Mouse (Mus musculus) hindbrain, embryonic 10.5 days (tissue): ENCODE measurements around the gene Ncapg. TPM values are rescaled to one million over a fixed set of nuclear protein-coding genes. Genes with fewer than 3 reads are reported as not detected.
"Not testable (repeated sequence)": the region's sequence is repeated elsewhere in the genome, so short reads cannot be mapped to it uniquely, and the experiment has no call there.

Experiments
- DNase-seq: peaks from one replicate; pipeline ENCODE4 v3.0.0-alpha.2; 2017; ENCODE audit warnings: low spot score
- H3K27ac ChIP-seq: fragments of 300-500 bp; sonication (generic); 2 replicates; pipeline ENCODE4 v1.5.1; 2016; ENCODE audit warnings: mild to moderate bottlenecking, moderate library complexity
- H3K27me3 ChIP-seq: fragments of 300-500 bp; sonication (generic); 2 replicates; pipeline ENCODE4 v1.6.1; 2016; ENCODE audit warnings: mild to moderate bottlenecking; ENCODE audit not compliant: poor library complexity, insufficient read depth, severe bottlenecking
- H3K36me3 ChIP-seq: fragments of 300-500 bp; sonication (generic); 2 replicates; pipeline ENCODE4 v1.6.1; 2016; ENCODE audit warnings: mild to moderate bottlenecking, moderate library complexity
- H3K4me1 ChIP-seq: fragments of 300-500 bp; sonication (generic); replicated peaks from 2 replicates; pipeline ENCODE4 v1.6.1; 2016; ENCODE audit warnings: mild to moderate bottlenecking
- H3K4me3 ChIP-seq: fragments of 300-500 bp; sonication (generic); 2 replicates; pipeline ENCODE4 v1.5.1; 2016; ENCODE audit warnings: mild to moderate bottlenecking, moderate library complexity
- H3K9me3 ChIP-seq: fragments of 300-500 bp; sonication (generic); 2 replicates; pipeline ENCODE4 v1.6.1; 2016; ENCODE audit warnings: mild to moderate bottlenecking, moderate library complexity
- WGBS: fragments of 180-500 bp; shearing (Covaris S2); methylation state at CpG from one replicate; pipeline ENCODE4 v1.1.7; 2016; 5-methylcytosine and 5-hydroxymethylcytosine counted together
- polyA plus RNA-seq: library from polyadenylated mRNA; unstranded; fragments of >200 nt; fragmentation: Nextera tagmentation; extraction: Ambion mirVana; gene quantifications from 2 replicates; pipeline ENCODE4 v1.2.1, GENCODE M21; 2016

Gene Ncapg
- 47.3 and 65.5 TPM in 2 replicates for polyA plus RNA-seq

DNA sequence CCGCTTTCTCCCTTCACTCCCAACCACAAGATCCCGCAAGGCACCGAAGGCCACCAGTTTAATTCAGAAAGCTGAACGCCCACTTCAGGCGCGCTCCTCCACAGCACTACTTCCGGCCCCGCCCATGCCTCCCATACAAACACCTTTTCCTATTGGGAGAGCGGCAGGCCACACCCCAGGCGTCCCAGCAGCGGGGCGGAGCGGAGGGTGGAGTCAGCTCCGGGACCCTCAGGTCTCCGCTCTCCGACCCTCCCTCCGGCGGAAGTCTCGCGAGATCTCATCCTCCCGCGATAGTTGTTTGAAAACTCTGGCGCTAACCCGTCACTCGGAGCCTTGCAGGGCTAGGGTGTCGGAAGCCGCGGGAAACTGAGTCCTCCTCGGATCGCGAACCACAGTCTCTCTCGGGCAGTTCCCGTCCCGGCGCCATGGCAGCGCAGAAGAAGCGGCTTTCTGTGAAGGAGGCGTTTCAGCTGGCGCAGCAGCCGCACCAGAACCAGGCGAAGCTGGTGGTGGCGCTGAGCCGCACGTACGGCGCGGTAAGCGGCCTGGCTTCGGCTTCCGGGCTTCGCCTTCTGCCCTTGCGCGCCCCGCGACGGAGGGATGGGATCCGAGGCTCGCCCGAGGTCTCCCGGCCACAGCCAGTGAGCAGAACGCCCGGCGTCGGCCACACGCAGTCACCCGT lies at the start of gene Ncapg:
Gene Ncapg (plus strand): TSS at position 322 of the 682 bp plus-strand sequence.
- H3K27ac ChIP-seq = peak within 1 kb of the TSS; percentile 96
- peaks cover 14% of the 10 kb centered on the region for H3K36me3 ChIP-seq
- H3K4me3 ChIP-seq = peak within 1 kb of the TSS; percentile 86
- H3K27me3 ChIP-seq = no peaks in the 10 kb centered on the region
- DNase-seq = peak; percentile 100
- H3K9me3 ChIP-seq = no peaks in the 10 kb centered on the region
- WGBS = under 1% methylated on average over 66 of the region's 66 CpGs
- H3K4me1 ChIP-seq = peaks cover 16% of the 10 kb centered on the region

GRCm38 (mm10) chr5:45621511-45621910 lies 48.2 kb upstream of the Ncapg start:
- H3K27ac ChIP-seq = no peak overlapping the region
- no peak overlapping the region for H3K4me3 ChIP-seq
- H3K4me1 ChIP-seq = no peaks in the 10 kb centered on the region
- DNase-seq = no peak
- H3K9me3 ChIP-seq = peaks cover 23% of the 10 kb centered on the region; the same call in 1 of the 2 replicates
- 43% methylated on average over 3 of the region's 3 CpGs for WGBS
- no peaks in the 10 kb centered on the region for H3K36me3 ChIP-seq
- no peaks in the 10 kb centered on the region for H3K27me3 ChIP-seq

- Histone ChIP-seq H3K36me3 (no peaks in the 10 kb centered on the region), H3K4me1 (no peaks in the 10 kb centered on the region), H3K9me3 (peaks cover 22% of the 10 kb centered on the region; the same call in 1 of the 2 replicates), H3K27me3 (no peaks in the 10 kb centered on the region), H3K4me3 (no peak overlapping the region), H3K27ac (no peak overlapping the region)
- DNase-seq = no peak
- 95% methylated on average over 1 of the region's 1 CpGs for WGBS
Observed at GRCm38 (mm10) chr5:45627771-45628170, 41.9 kb upstream of the Ncapg start.

DNA sequence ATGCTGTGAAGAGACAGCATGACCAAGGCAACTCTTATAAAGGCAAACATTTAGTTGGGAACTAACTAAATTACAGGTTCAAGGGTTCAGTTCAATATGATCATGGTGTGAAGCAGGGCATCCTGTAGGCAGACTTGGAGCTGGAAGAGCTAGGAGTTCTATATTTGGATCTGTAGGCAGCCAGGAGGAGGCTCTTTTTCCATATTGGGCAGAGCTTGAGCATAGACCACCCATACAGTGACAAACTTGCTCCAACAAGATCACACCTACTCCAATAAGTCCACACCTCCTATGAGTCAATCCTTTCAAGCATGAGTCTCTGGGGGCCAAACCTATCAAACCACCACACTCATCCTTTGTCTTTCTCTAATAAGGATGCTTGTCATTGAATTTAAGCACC lies 40.2 kb upstream of the Ncapg start:
- Histone ChIP-seq H3K4me1 (no peaks in the 10 kb centered on the region), H3K36me3 (no peaks in the 10 kb centered on the region), H3K4me3 (no peak overlapping the region), H3K27me3 (no peaks in the 10 kb centered on the region), H3K9me3 (0 out of 2 replicates have a peak, but pooled peaks cover 10% of the 10 kb centered on the region), H3K27ac (no peak overlapping the region)
- no peak for DNase-seq

DNA sequence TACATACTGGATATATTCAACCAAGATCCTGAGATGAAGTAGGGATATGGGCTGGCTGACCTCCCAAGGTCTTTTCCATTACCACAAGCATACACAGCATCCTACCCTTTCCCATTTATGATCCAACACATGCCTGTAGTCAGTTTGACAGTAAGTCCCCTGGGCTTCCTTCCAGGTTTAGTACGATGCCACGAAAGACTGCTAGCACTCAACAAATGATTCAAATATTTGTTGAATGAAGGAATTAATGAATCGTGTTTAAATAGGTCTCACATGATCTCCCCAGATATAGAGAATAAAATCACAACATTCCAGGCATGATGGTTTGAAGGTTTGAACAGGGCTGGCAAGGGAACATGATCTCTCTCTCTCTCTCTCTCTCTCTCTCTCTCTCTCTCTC lies 31.3 kb upstream of the Ncapg start:
- H3K4me3 ChIP-seq = peak overlapping the region; percentile 68; the same call in 1 of the 2 replicates
- H3K9me3 ChIP-seq = no peaks in the 10 kb centered on the region
- WGBS = 74% methylated on average over 3 of the region's 3 CpGs
- H3K27me3 ChIP-seq = peaks cover 36% of the 10 kb centered on the region
- H3K4me1 ChIP-seq = peaks cover 12% of the 10 kb centered on the region
- no peak overlapping the region for H3K27ac ChIP-seq
- no peak for DNase-seq
- H3K36me3 ChIP-seq = no peaks in the 10 kb centered on the region

DNA sequence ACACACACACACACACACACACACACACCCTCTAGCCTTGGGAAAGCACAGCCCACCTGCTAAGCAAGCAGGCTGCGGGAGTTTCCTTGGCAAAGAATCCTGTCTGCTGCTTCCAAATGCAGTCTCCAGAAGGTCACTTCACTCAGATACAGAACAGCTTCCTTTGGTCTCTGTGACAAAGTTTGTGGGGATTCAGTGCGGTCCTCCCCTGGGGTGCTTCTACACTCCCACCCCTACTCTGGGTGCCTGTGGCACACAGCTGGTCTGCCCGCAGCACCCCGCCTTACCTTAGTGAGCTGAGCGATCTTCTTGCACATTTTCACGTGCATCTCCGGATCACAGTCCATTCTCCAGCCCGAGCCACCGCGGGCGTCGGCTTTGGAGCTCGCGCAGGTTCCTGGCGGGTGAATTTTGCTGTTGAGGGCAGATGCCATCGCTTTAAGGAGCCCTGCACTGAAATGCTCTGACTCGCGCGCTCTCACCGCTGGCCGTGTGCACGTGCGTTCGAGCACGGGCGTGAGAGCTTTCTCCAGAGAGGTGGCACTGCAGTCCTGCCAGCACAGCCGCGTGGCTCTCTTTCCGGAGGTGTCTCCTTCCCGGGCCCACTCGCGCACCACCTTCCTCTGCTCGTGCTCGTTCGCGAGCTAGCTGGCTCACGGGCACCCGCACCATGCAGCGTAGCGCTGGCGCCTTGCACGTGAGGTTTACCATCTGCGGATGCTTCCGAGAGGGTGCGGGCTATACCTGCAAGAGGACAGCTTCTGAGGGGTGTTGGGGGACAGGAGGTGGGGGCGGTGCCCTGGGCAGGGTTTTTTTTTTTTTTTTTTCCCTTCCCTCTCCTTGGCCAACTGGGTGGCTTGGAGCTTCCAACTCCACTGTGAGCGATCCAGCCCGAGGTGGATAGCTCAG lies 30.7 kb upstream of the Ncapg start, which contains the start of gene Fam184b:
Gene Fam184b (minus strand): TSS at position 809 of the 909 bp plus-strand sequence.
- H3K9me3 ChIP-seq = no peaks in the 10 kb centered on the region
- no peaks in the 10 kb centered on the region for H3K36me3 ChIP-seq
- H3K27me3 ChIP-seq = peaks cover 36% of the 10 kb centered on the region
- peak; percentile 57 for DNase-seq
- H3K4me3 ChIP-seq = peak within 1 kb of the TSS; percentile 68
- H3K27ac ChIP-seq = peak within 1 kb of the TSS; percentile 47
- under 1% methylated on average over 48 of the region's 48 CpGs for WGBS
- H3K4me1 ChIP-seq = peaks cover 12% of the 10 kb centered on the region

GRCm38 (mm10) chr5:45639715-45640092 lies 30.0 kb upstream of the Ncapg start:
- no peak overlapping the region for H3K27ac ChIP-seq
- no peaks in the 10 kb centered on the region for H3K36me3 ChIP-seq
- peak overlapping the region; percentile 68 for H3K4me3 ChIP-seq
- H3K27me3 ChIP-seq = peaks cover 36% of the 10 kb centered on the region
- peaks cover 12% of the 10 kb centered on the region for H3K4me1 ChIP-seq
- WGBS = 1% methylated on average over 8 of the region's 8 CpGs
- no peaks in the 10 kb centered on the region for H3K9me3 ChIP-seq
- DNase-seq = no peak

DNA sequence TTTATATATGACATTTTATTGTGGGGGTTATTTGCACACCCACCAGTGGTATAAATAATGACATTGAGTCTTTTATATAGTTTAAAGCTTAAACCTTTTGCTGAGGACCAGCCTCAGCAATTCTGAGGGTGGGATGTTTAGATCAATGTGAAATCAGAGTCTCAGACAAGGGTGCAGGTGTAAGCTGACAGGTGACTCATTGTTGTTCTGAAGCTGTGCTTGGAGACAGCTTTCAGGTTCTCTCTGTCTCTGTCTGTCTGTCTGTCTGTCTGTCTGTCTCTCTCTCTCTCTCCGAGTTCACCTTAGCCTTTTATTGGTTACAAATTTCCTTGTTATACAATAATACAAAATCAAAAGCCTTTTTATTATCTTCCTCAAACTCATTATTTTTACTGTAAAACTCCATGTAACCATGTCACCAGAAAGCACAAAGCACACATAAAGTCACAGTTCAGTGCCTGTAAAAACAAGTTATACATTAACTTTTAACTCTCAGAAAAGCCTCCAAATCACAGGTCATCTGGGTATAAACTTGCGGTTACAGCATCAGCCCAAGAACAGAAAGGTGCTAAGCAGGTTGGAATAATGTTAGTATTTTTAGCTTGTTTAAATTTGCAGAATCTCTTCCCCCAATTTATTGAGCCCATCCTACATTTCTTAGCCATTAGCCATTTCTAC lies 18.6 kb upstream of the Ncapg start:
- H3K4me1 ChIP-seq = no peaks in the 10 kb centered on the region
- H3K27ac ChIP-seq = no peak overlapping the region
- H3K27me3 ChIP-seq = no peaks in the 10 kb centered on the region
- H3K4me3 ChIP-seq = no peak overlapping the region
- WGBS = 91% methylated on average over 2 of the region's 2 CpGs
- no peak for DNase-seq
- H3K36me3 ChIP-seq = no peaks in the 10 kb centered on the region
- H3K9me3 ChIP-seq = no peaks in the 10 kb centered on the region

DNA sequence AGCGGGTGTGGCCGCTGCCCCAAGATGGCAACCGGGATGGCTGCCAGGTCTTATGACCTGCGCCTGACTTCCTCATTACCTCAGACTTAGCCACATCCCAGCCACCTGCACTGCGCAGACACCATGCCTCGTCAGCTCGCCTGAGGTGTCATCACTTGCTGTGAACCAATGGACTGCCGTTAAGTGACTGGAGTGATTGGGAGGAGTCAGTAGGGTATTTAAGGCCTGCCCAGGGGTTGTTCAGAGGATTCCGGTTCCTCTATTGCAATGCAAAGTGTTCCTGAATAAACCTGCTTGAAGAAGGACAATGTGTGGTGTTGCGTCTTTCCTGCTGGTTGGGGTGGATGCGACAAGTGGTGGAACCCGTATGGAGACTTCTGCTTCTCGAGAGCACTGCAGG lies 11.3 kb upstream of the Ncapg start:
- H3K4me1 ChIP-seq, H3K36me3 ChIP-seq, H3K4me3 ChIP-seq, H3K27ac ChIP-seq, DNase-seq, H3K27me3 ChIP-seq: not testable (repeated sequence)
- H3K9me3 ChIP-seq = peaks cover 19% of the 10 kb centered on the region
- WGBS = 93% methylated on average over 13 of the region's 13 CpGs

GRCm38 (mm10) chr5:45668324-45668723 lies 1.4 kb upstream of the Ncapg start:
- Histone ChIP-seq H3K9me3 (no peaks in the 10 kb centered on the region), H3K36me3 (peaks cover 12% of the 10 kb centered on the region), H3K4me3 (peak overlapping the region; percentile 86), H3K27ac (no peak overlapping the region), H3K27me3 (no peaks in the 10 kb centered on the region), H3K4me1 (peaks cover 16% of the 10 kb centered on the region)
- 55% methylated on average over 3 of the region's 3 CpGs for WGBS
- DNase-seq = no peak

GRCm38 (mm10) chr5:45668831-45669230 lies 888 bp upstream of the Ncapg start:
- WGBS = 2% methylated on average over 3 of the region's 3 CpGs
- DNase-seq = no peak

GRCm38 (mm10) chr5:45669234-45669597 lies 503 bp upstream of the Ncapg start:
- peaks cover 16% of the 10 kb centered on the region for H3K4me1 ChIP-seq
- peak overlapping the region; percentile 86 for H3K4me3 ChIP-seq
- no peaks in the 10 kb centered on the region for H3K9me3 ChIP-seq
- DNase-seq = no peak
- H3K36me3 ChIP-seq = peaks cover 12% of the 10 kb centered on the region
- no peaks in the 10 kb centered on the region for H3K27me3 ChIP-seq
- H3K27ac ChIP-seq = peak overlapping the region; percentile 87
- under 1% methylated on average over 27 of the region's 27 CpGs for WGBS

More at GRCm38 (mm10) chr5:45668831-45669230, 888 bp upstream of the Ncapg start:
- Histone ChIP-seq H3K27ac (peak overlapping the region; percentile 87), H3K9me3 (no peaks in the 10 kb centered on the region), H3K4me1 (peaks cover 16% of the 10 kb centered on the region), H3K36me3 (peaks cover 12% of the 10 kb centered on the region), H3K4me3 (peak overlapping the region; percentile 86), H3K27me3 (no peaks in the 10 kb centered on the region)
